Mouse (Mus musculus): ENCODE results near the gene Gm28635. TPM values are rescaled to one million over a fixed set of nuclear protein-coding genes. Genes with fewer than 3 reads are reported as not detected.
A peak's percentile ranks its signal among the peaks of the same experiment; 100 is the strongest.

Gene Gm28635
- total RNA-seq (2021) = 1 to 10 TPM; 7.6 to 9.6 TPM
- long read RNA-seq, experiment 1 = 0 reads
- long read RNA-seq, experiment 2, partial matches to known transcripts = 0 of 3 reads
- long read RNA-seq, experiment 2, other reads (novel, unspliced or antisense) = 3 of 3 reads

DNA sequence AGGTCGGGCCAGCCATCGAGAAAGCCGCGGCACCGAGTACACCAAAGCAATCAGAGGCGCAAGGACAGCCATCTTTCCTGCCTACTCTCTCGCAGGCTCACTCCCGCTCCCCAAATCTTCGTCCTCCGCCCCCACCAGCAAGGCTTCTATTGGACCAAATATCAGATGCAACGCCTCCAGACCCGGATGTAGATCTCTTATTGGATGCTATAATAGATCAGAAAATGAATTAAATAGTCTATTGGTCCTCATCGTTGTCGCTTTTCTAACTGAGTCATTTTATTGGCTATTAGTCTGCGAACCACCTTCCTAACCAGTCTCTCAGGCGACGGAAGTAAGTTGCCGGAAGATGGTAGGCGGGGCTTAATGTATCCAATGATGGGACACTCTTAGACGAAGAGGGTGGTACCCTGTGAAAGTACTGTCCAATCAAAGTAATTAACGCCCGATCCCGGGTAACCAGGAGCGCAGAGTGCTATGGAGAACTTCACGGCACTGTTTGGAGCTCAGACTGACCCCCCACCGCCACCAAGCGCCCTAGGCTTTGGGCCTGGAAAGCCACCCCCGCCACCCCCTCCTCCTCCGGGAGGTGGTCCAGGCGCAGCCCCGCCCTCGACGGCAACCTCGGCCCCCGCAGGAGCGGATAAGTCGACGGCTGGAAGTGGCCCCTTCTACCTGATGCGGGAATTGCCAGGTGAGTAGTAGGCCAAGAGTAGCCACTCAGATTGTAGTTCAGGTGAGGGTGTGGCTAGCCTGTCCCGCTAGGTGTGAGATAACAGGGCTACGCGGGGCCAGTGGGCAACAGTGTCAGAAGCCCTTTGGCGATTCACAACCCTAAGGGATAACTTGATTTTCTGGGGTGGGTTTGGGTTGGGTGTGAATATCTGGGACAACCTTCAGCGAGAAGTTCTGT, at the start of gene Gm28635, which contains the start of gene Med19:
Gene Gm28635, minus strand, starts transcription at position 74 of the 913 bp plus-strand sequence.
Gene Med19, plus strand, starts transcription at position 435 of the 913 bp plus-strand sequence.
- peak within 1 kb of the TSS; percentile 83 for H3K27ac ChIP-seq
- no peak; the same call in 1 of the 2 replicates for TF ChIP-seq CTCF (IDR thresholded peaks at IDR 0.05)
- intact Hi-C loops (cut with DNase I) = no loop called here
- DNase-seq (ENCODE audit: extremely low spot score in 1 of 2, low spot score in 2 of 2) = peak; percentile 80 to 91
- peak within 1 kb of the TSS; percentile 89 for H3K4me3 ChIP-seq

DNA sequence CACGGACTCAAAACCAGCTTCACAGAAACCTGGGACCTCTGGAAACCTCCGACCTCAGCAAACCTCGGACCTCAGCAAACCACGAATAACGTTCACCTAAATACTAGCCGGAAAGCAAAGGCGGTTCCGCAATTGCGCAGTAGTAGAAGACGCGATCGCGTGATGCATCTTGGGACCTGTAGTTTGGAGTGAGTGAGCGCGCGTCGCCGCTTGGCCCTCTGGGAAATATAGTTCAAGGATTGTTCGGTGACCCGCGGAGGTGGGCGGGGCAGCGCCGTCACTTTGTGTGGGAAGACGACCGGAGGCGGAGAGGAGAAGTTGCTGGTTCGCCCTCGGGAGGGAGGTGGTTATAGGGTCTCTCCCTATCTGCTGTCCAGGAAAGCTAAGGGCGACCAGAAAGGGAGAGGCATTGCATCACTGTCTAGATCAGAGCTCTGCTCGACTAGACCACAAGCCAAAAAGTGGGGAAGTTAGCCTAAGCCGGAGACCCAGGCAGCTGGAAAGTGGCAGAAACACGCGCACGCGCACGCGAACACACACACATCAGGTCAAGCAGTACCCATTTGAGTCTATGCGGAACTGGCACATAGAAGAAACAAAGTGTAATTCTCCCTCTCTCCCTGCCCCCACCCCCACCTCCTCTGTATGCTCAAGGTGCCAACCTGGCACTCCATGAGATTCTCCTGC, 49.5 kb upstream of the Gm28635 start, which contains the start of gene Clp1:
Gene Clp1, minus strand, starts transcription at position 179 of the 687 bp plus-strand sequence.
- H3K4me3 ChIP-seq = peak within 1 kb of the TSS; percentile 82
- peak within 1 kb of the TSS; percentile 92 for H3K27ac ChIP-seq
- DNase-seq (ENCODE audit: extremely low spot score in 1 of 2, low spot score in 2 of 2) = peak; percentile 95 to 96
- no peak for TF ChIP-seq CTCF (IDR thresholded peaks at IDR 0.05)
- intact Hi-C loops (cut with DNase I) = loop anchor here (1.0 to 5.0 kb wide), 2 partner anchors 12 to 320 kb away; partner anchors contain the start of genes Tnks1bp1 and Zdhhc5

DNA sequence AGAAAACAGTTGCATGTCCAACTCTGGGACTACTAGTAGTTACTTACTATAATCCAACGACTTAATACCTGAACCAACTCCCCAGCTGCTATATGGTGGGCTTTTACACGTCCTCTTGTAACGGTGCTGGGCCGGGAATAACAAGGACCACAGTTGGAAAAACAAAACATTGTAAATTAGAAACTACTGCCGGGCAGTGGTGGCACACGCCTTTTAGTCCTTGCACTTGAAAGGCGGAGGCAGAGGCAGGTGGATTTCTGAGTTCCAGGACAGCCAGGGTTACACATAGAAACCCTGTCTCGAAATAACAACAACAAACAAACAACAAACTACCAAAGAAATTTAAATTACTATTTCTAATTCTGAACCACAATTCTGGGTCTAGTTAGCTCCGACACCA, 48.9 kb upstream of the Gm28635 start:
- no peak for DNase-seq (ENCODE audit: extremely low spot score in 1 of 2, low spot score in 2 of 2)
- intact Hi-C loops (cut with DNase I) = loop anchor here (1.0 to 5.0 kb wide), 2 partner anchors 11 to 321 kb away; partner anchors contain the start of genes Tnks1bp1 and Zdhhc5
- TF ChIP-seq CTCF (IDR thresholded peaks at IDR 0.05) = no peak
- Histone ChIP-seq H3K4me3 (peak overlapping the region; percentile 82), H3K27ac (peak overlapping the region; percentile 92)

DNA sequence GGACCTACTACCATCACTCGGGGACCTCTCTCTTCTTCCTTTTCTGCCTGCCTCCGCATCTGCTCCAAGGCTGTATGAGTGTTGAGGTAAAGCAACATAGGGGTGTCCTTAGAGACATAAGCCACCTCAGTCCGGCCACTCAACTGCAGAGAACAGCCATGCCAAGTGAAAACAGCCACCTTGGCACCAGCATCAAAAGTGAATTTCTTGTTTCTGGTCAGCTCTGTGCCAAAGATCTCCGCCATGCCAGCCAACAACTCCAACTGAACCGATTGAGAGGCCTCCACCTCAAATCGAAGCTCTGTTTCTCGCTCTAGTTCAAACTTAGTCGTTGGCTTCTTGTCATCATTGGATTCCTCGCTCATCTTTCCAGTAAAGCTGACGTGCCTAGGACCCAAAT, 47.9 kb upstream of the Gm28635 start:
- no peak for TF ChIP-seq CTCF (IDR thresholded peaks at IDR 0.05)
- Histone ChIP-seq H3K4me3 (no peak overlapping the region), H3K27ac (no peak overlapping the region)
- DNase-seq (ENCODE audit: extremely low spot score in 1 of 2, low spot score in 2 of 2) = no peak
- intact Hi-C loops (cut with DNase I) = loop anchor here (5.0 kb wide), 1 partner anchor 322 kb away; the partner anchor contains the start of gene Tnks1bp1

DNA sequence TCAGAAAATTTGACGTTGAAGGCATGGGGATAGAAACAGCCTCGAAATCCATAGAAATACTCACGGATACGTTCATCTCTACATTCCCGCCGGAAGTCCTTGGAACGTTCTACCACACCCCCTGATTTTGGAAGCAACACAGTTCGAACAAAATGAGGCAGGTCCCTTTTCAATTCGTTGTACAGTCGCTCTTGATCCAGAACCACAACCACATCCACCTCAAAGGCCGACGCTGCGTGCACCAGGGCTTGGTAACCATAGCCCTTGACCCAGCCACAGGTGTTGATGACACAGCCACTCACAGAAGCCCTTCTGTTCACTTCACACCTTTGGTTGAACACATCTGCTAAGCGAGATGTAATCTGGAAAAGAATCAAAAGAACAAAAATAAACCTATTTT, 46.0 kb upstream of the Gm28635 start:
- DNase-seq (ENCODE audit: extremely low spot score in 1 of 2, low spot score in 2 of 2) = no peak
- intact Hi-C loops (cut with DNase I) = no loop called here
- Histone ChIP-seq H3K27ac (no peak overlapping the region), H3K4me3 (no peak overlapping the region)
- TF ChIP-seq CTCF (IDR thresholded peaks at IDR 0.05) = no peak

DNA sequence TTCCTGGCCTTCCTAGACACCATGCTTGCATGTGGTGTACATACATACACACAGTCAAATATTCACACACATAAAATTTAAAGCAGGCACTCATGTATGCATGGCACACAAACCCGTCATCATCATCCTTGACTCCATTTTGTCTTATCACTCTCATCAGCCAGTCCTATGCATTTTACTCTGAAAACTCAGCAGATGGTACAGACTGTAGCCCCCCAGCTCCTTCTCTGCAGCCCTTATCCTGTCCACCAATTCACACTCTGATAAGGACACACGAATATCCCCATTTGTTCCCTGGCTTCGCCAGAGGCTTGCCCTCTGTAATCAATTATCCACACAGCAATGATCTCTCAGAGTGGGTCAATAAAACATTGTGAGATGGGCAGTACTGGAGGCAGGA, 43.3 kb upstream of the Gm28635 start:
- Histone ChIP-seq H3K27ac (no peak overlapping the region), H3K4me3 (no peak overlapping the region)
- TF ChIP-seq CTCF (IDR thresholded peaks at IDR 0.05) = no peak
- intact Hi-C loops (cut with DNase I) = no loop called here
- DNase-seq (ENCODE audit: extremely low spot score in 1 of 2, low spot score in 2 of 2) = no peak

DNA sequence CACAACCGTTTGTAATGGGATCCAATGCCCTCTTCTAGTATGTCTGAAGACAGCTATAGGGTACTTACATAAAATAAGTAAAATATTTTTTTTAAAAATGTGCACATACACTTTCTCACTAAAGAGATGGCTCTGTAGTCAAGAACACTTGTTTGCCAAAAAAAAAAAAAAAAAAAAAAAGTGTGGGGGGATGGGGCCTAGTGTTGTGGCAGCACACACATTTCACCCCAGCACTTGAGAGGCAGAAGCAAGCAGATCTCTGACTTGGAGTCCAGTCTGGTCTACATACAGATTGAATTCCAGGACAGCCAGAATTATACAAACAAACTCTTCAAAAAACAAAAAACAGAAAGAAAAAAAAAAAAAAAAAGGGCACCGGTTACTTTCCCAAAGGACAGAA, 42.9 kb upstream of the Gm28635 start:
- Histone ChIP-seq H3K4me3 (no peak overlapping the region), H3K27ac (no peak overlapping the region)
- TF ChIP-seq CTCF (IDR thresholded peaks at IDR 0.05) = no peak
- no peak for DNase-seq (ENCODE audit: extremely low spot score in 1 of 2, low spot score in 2 of 2)
- intact Hi-C loops (cut with DNase I) = no loop called here

DNA sequence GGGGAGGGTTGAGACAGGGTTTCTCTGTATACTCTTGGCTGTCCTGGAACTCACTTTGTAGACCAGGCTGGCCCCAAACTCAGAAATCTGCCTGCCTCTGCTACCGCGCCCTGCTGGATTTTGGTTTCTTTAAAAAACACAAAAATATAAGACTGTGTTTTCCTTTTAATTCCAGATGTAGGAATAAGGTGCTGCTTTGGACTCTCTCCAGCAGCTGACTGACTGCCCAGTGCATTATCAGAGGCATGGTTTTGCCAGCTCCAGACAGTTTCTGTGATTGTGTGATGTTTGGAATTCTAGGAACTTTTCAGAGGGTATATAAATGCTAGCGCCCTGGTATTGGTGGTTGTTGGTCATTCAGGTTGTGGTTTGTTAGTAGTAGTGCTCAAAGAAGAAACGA, 39.5 kb upstream of the Gm28635 start:
- no peak for DNase-seq (ENCODE audit: extremely low spot score in 1 of 2, low spot score in 2 of 2)
- Histone ChIP-seq H3K4me3 (no peak overlapping the region), H3K27ac (no peak overlapping the region)
- intact Hi-C loops (cut with DNase I) = loop anchor here (5.0 kb wide), 1 partner anchor 80 kb away; the partner anchor contains the start of gene Ube2l6
- TF ChIP-seq CTCF (IDR thresholded peaks at IDR 0.05) = no peak

DNA sequence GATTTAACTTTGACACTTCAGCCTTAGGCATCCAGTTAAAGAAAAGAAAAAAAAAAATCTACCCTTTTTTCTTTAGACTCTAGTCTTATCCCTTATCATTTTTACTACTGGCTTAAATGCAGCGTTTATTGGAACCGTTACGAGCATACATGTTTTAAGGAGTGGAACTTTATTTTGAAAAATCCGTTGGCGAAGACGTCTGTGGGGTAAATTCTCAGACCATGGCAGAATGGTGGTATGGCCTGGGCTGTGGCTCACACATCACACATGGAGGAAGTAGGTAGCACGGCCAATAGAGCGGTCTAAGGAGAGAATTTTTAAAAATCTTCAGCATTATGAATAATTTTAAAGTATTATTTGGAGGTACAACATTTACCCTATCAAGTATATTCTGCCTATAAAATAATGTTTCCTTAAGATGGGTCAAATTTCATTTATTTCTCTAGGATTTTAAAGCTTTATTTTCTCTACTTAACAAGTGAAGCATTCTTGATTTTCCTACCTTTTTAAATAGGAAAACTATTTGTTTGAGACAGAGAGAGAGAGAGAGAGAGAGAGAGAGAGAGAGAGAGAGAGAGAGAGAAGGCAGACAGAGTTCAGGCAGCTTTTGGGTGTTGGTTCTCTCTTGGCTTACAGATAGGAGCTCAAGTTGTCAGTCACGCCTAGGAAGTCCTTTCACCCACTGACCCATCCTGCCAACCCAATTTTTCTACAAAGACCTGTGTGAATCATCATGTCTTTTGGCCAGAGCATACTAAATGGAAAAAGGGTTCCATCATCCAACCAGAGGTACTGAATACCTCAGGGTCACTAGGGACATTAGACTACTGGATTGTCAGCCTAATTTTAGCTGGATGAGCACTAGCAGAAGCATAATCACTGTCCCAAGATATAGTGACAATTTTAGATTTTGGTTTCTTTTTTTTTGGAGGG, 38.8 kb upstream of the Gm28635 start:
- peak overlapping the region; percentile 99 for H3K4me3 ChIP-seq
- peak overlapping the region; percentile 99 for H3K27ac ChIP-seq
- DNase-seq (ENCODE audit: extremely low spot score in 1 of 2, low spot score in 2 of 2) = no peak
- intact Hi-C loops (cut with DNase I) = loop anchor here (5.0 kb wide), 1 partner anchor 81 kb away; the partner anchor contains the start of gene Ube2l6
- no peak for TF ChIP-seq CTCF (IDR thresholded peaks at IDR 0.05)

DNA sequence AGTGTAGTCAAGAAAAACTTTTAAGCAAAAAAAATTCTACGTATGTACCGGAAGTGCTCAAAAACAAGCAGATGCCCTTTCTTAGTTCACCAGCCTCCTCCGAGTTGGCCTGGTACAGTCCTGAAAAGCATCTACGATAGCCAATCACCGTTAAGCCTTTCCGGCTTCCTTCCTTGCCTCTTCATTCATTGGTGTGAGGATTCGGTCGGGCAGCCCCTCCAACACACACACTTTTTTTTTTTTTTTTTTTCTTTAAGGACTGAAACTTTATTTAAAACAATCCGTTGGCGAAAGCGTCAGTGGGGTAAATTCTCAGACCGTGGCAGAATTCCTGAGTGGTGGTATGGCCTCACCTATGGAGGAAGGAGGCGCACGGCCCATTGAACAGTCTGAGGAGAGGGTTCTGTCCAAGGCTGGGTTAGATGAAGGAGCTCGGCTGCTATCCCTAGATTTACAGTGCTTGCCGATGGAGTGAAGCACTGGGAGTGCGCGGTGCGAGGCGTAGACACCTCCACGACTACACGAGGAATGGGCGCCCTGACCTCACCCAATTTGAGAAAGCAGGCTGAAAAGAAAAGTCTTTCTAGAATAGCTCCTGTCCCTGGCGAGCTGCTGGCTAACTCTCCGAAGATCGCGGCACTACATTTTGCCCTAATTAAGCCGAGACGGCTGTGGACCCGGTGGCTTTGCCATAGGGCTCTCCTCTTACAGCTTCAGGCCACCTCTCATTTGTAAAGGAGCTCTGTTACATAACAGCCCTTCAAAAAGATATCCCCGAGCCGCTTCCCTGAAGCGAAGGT, 37.9 kb upstream of the Gm28635 start:
- H3K27ac ChIP-seq = peak overlapping the region; percentile 99
- peak overlapping the region; percentile 99 for H3K4me3 ChIP-seq
- no peak for TF ChIP-seq CTCF (IDR thresholded peaks at IDR 0.05)
- peak; percentile 64 to 84 for DNase-seq (ENCODE audit: extremely low spot score in 1 of 2, low spot score in 2 of 2)
- intact Hi-C loops (cut with DNase I) = loop anchor here (1.0 to 5.0 kb wide), 2 partner anchors 12 to 82 kb away; partner anchors contain the start of genes Clp1 and Ube2l6

Data from left cerebral cortex, adult 2 months (tissue).